Mouse (Mus musculus) neural tube, embryonic 13.5 days (tissue): ENCODE measurements at regions not wholly inside any gene's neighbourhood (a gene's known extent, or its start where the extent isn't known, plus 50 kb on each side); places are given as distances from the start of the nearest gene placed in this dataset.
"Not testable (repeated sequence)": the region's sequence is repeated elsewhere in the genome, so short reads cannot be mapped to it uniquely, and the experiment has no call there.

Source experiments
- ATAC-seq: fragments of 200-750 bp; cut with Nextera tagmentation; 2 replicates; pipeline ENCODE4 v1.8.0; 2017; ENCODE audit warnings: low read depth, mild to moderate bottlenecking, moderate TSS enrichment, moderate library complexity
- H3K27ac ChIP-seq: fragments of 300-500 bp; sonication (generic); replicated peaks from 2 replicates; pipeline ENCODE4 v1.5.1; 2015; ENCODE audit warnings: moderate library complexity, mild to moderate bottlenecking, inconsistent platforms
- H3K27me3 ChIP-seq: fragments of 300-500 bp; sonication (generic); 2 replicates; pipeline ENCODE4 v1.6.1; 2015; ENCODE audit warnings: mild to moderate bottlenecking, inconsistent platforms
- H3K36me3 ChIP-seq: fragments of 300-500 bp; sonication (generic); 2 replicates; pipeline ENCODE4 v1.6.1; 2015; ENCODE audit warnings: mild to moderate bottlenecking, inconsistent platforms
- H3K4me1 ChIP-seq: fragments of 300-500 bp; sonication (generic); replicated peaks from 2 replicates; pipeline ENCODE4 v1.6.1; 2015; ENCODE audit warnings: inconsistent platforms
- H3K4me2 ChIP-seq: fragments of 300-500 bp; sonication (generic); 2 replicates; pipeline ENCODE4 v1.6.1; 2015; ENCODE audit warnings: inconsistent platforms, mild to moderate bottlenecking, moderate library complexity
- H3K4me3 ChIP-seq: fragments of 300-500 bp; sonication (generic); 2 replicates; pipeline ENCODE4 v1.5.1; 2015; ENCODE audit warnings: mild to moderate bottlenecking, inconsistent platforms
- H3K9ac ChIP-seq: fragments of 300-500 bp; sonication (generic); 2 replicates; pipeline ENCODE4 v1.6.1; 2015; ENCODE audit warnings: moderate library complexity, mild to moderate bottlenecking, inconsistent platforms
- H3K9me3 ChIP-seq: fragments of 300-500 bp; sonication (generic); 2 replicates; pipeline ENCODE4 v1.6.1; 2016; ENCODE audit warnings: inconsistent platforms
- WGBS: fragments of 180-500 bp; shearing (Covaris S2); methylation state at CpG from one replicate; pipeline ENCODE4 v1.1.7; 2015; 5-methylcytosine and 5-hydroxymethylcytosine counted together

- WGBS, result 62% methylated on average over 2 of the region's 2 CpGs
These were observed 52.4 kb downstream of the Gm13691 start for GRCm38 (mm10) chr2:84042793-84043192.

GRCm38 (mm10) chr2:84048398-84049140, 58.2 kb downstream of the Gm13691 start:
- WGBS, result 91% methylated on average over 9 of the region's 9 CpGs
- H3K9ac ChIP-seq, result no peak overlapping the region
- H3K27ac ChIP-seq, result no peak overlapping the region
- H3K27me3 ChIP-seq, result no peaks in the 10 kb centered on the region
- no peak for ATAC-seq
- H3K4me3 ChIP-seq, result no peak overlapping the region
- no peaks in the 10 kb centered on the region for H3K36me3 ChIP-seq
- H3K9me3 ChIP-seq, result no peaks in the 10 kb centered on the region
- H3K4me2 ChIP-seq, result no peak overlapping the region
- no peaks in the 10 kb centered on the region; the same call in 1 of the 2 replicates for H3K4me1 ChIP-seq

More at GRCm38 (mm10) chr2:84042793-84043192, 52.4 kb downstream of the Gm13691 start:
- no peak for ATAC-seq
- H3K36me3 ChIP-seq, result no peaks in the 10 kb centered on the region
- no peaks in the 10 kb centered on the region for H3K27me3 ChIP-seq
- no peak overlapping the region for H3K9ac ChIP-seq
- no peaks in the 10 kb centered on the region for H3K9me3 ChIP-seq
- H3K4me3 ChIP-seq, result no peak overlapping the region
- H3K4me1 ChIP-seq, result no peaks in the 10 kb centered on the region
- H3K4me2 ChIP-seq, result no peak overlapping the region
- H3K27ac ChIP-seq, result no peak overlapping the region

GRCm38 (mm10) chr2:84051883-84052331, 61.6 kb downstream of the Gm13691 start:
- no peak overlapping the region for H3K4me2 ChIP-seq
- H3K9me3 ChIP-seq, result no peaks in the 10 kb centered on the region
- no peak for ATAC-seq
- H3K4me3 ChIP-seq, result no peak overlapping the region
- 69% methylated on average over 3 of the region's 3 CpGs for WGBS
- H3K36me3 ChIP-seq, result no peaks in the 10 kb centered on the region
- no peaks in the 10 kb centered on the region; the same call in 1 of the 2 replicates for H3K4me1 ChIP-seq
- H3K27me3 ChIP-seq, result no peaks in the 10 kb centered on the region
- no peak overlapping the region for H3K27ac ChIP-seq
- H3K9ac ChIP-seq, result no peak overlapping the region

- no peak overlapping the region for H3K27ac ChIP-seq
- H3K36me3 ChIP-seq, result no peaks in the 10 kb centered on the region
- no peaks in the 10 kb centered on the region for H3K9me3 ChIP-seq
- no peak for ATAC-seq
- H3K27me3 ChIP-seq, result no peaks in the 10 kb centered on the region
- no peak overlapping the region for H3K4me2 ChIP-seq
- H3K4me3 ChIP-seq, result no peak overlapping the region
- H3K9ac ChIP-seq, result no peak overlapping the region
- H3K4me1 ChIP-seq, result no peaks in the 10 kb centered on the region
- WGBS, result 92% methylated on average over 7 of the region's 7 CpGs
These were observed 68.9 kb downstream of the Gm13691 start for GRCm38 (mm10) chr2:84059246-84059645.

GRCm38 (mm10) chr2:84061221-84061620, 70.9 kb downstream of the Gm13691 start:
- no peaks in the 10 kb centered on the region for H3K9me3 ChIP-seq
- H3K27me3 ChIP-seq, result no peaks in the 10 kb centered on the region
- H3K4me3 ChIP-seq, result no peak overlapping the region
- H3K4me2 ChIP-seq, result no peak overlapping the region
- H3K36me3 ChIP-seq, result no peaks in the 10 kb centered on the region
- no peak for ATAC-seq
- no peak overlapping the region for H3K9ac ChIP-seq
- WGBS, result 71% methylated on average over 1 of the region's 1 CpGs
- no peaks in the 10 kb centered on the region for H3K4me1 ChIP-seq
- no peak overlapping the region for H3K27ac ChIP-seq

GRCm38 (mm10) chr2:84064371-84064770, 74.0 kb downstream of the Gm13691 start:
- Histone ChIP-seq H3K4me1 (no peaks in the 10 kb centered on the region), H3K4me3 (no peak overlapping the region), H3K27me3 (no peaks in the 10 kb centered on the region), H3K36me3 (no peaks in the 10 kb centered on the region), H3K27ac (no peak overlapping the region), H3K4me2 (no peak overlapping the region), H3K9me3 (no peaks in the 10 kb centered on the region), H3K9ac (no peak overlapping the region)
- no peak for ATAC-seq
- WGBS, result 93% methylated on average over 2 of the region's 2 CpGs

- no peaks in the 10 kb centered on the region for H3K27me3 ChIP-seq
- no peak for ATAC-seq
- no peaks in the 10 kb centered on the region for H3K9me3 ChIP-seq
- H3K27ac ChIP-seq, result no peak overlapping the region
- no peak overlapping the region for H3K4me3 ChIP-seq
- 75% methylated on average over 7 of the region's 7 CpGs for WGBS
- H3K36me3 ChIP-seq, result no peaks in the 10 kb centered on the region
- no peaks in the 10 kb centered on the region for H3K4me1 ChIP-seq
- H3K9ac ChIP-seq, result no peak overlapping the region
- no peak overlapping the region for H3K4me2 ChIP-seq
These were observed 74.7 kb downstream of the Gm13691 start for GRCm38 (mm10) chr2:84065061-84065460.

GRCm38 (mm10) chr2:84065749-84066148, 75.4 kb downstream of the Gm13691 start:
- Histone ChIP-seq H3K27ac (no peak overlapping the region), H3K36me3 (no peaks in the 10 kb centered on the region), H3K27me3 (no peaks in the 10 kb centered on the region), H3K9me3 (no peaks in the 10 kb centered on the region), H3K4me1 (no peaks in the 10 kb centered on the region), H3K4me3 (no peak overlapping the region), H3K9ac (no peak overlapping the region), H3K4me2 (no peak overlapping the region)
- 84% methylated on average over 2 of the region's 2 CpGs for WGBS
- no peak for ATAC-seq

GRCm38 (mm10) chr2:84066151-84066693, 75.9 kb downstream of the Gm13691 start:
- Histone ChIP-seq H3K36me3 (no peaks in the 10 kb centered on the region), H3K27me3 (no peaks in the 10 kb centered on the region), H3K4me2 (no peak overlapping the region), H3K4me1 (no peaks in the 10 kb centered on the region), H3K27ac (no peak overlapping the region), H3K9me3 (no peaks in the 10 kb centered on the region), H3K9ac (no peak overlapping the region), H3K4me3 (no peak overlapping the region)
- WGBS, result 87% methylated on average over 3 of the region's 3 CpGs
- ATAC-seq, result no peak

GRCm38 (mm10) chr2:84066785-84067526, 76.6 kb downstream of the Gm13691 start:
- H3K4me1 ChIP-seq, result no peaks in the 10 kb centered on the region
- no peak overlapping the region for H3K4me2 ChIP-seq
- H3K27me3 ChIP-seq, result no peaks in the 10 kb centered on the region
- H3K4me3 ChIP-seq, result no peak overlapping the region
- no peaks in the 10 kb centered on the region for H3K9me3 ChIP-seq
- 65% methylated on average over 6 of the region's 6 CpGs for WGBS
- no peak overlapping the region for H3K9ac ChIP-seq
- H3K27ac ChIP-seq, result no peak overlapping the region
- H3K36me3 ChIP-seq, result no peaks in the 10 kb centered on the region
- ATAC-seq, result no peak

- Histone ChIP-seq H3K4me2 (no peak overlapping the region), H3K27me3 (no peaks in the 10 kb centered on the region), H3K9me3 (no peaks in the 10 kb centered on the region), H3K9ac (no peak overlapping the region), H3K27ac (no peak overlapping the region), H3K4me1 (no peaks in the 10 kb centered on the region), H3K4me3 (no peak overlapping the region), H3K36me3 (no peaks in the 10 kb centered on the region)
- WGBS, result 84% methylated on average over 4 of the region's 4 CpGs
- no peak for ATAC-seq
These were observed 78.3 kb downstream of the Gm13691 start for GRCm38 (mm10) chr2:84068617-84069016.

- H3K4me1 ChIP-seq, H3K36me3 ChIP-seq, H3K27me3 ChIP-seq, H3K4me2 ChIP-seq, H3K9ac ChIP-seq, ATAC-seq, H3K27ac ChIP-seq, H3K9me3 ChIP-seq, H3K4me3 ChIP-seq: not testable (repeated sequence)
- 74% methylated on average over 1 of the region's 1 CpGs for WGBS
These were observed 79.1 kb downstream of the Gm13691 start for GRCm38 (mm10) chr2:84069411-84069810.
